Mouse (Mus musculus) C2C12 (cell line): ENCODE results near the gene Tnip1.

Source experiments
- CTCF ChIP-seq: IDR thresholded peaks from one replicate; pipeline ENCODE4 v1.5.1; 2011; ENCODE audit not compliant: control insufficient read depth, insufficient read depth, insufficient read length
- FOSL1 ChIP-seq: IDR thresholded peaks from one replicate; pipeline ENCODE4 v1.8.0; 2011; ENCODE audit warnings: mild to moderate bottlenecking, low read length; ENCODE audit not compliant: poor library complexity, insufficient read depth, severe bottlenecking
- MAX ChIP-seq: IDR thresholded peaks from one replicate; pipeline ENCODE4 v1.6.1; 2011; ENCODE audit warnings: mild to moderate bottlenecking, control low read depth
- MYOD1 ChIP-seq: IDR thresholded peaks from one replicate; pipeline ENCODE4 v1.6.1; 2011; ENCODE audit warnings: low read depth; ENCODE audit not compliant: control insufficient read depth, insufficient read length
- USF1 ChIP-seq: IDR thresholded peaks from one replicate; pipeline ENCODE4 v1.6.1; 2011; ENCODE audit warnings: low read depth, mild to moderate bottlenecking, control low read depth, moderate library complexity

GRCm38 (mm10) chr11:54965234-54965633 is 2.5 kb upstream of the Tnip1 start:
- TF ChIP-seq CTCF, result no peak
- no peak for TF ChIP-seq MAX
- no peak for TF ChIP-seq USF1
- no peak for TF ChIP-seq MYOD1
- TF ChIP-seq FOSL1, result no peak
